Mouse (Mus musculus) myocyte (in vitro differentiated cells): ENCODE data around the gene Gjc1. TPM values are rescaled to one million over a fixed set of nuclear protein-coding genes. Genes with fewer than 3 reads are reported as not detected.

Experiments
- H3K27me3 ChIP-seq: one replicate; pipeline ENCODE4 v1.6.1; 2011; ENCODE audit not compliant: control insufficient read depth, insufficient read depth, insufficient read length
- H3K36me3 ChIP-seq: one replicate; pipeline ENCODE4 v1.6.1; 2011; ENCODE audit not compliant: control insufficient read depth, insufficient read depth
- H3K4me2 ChIP-seq: one replicate; pipeline ENCODE4 v1.6.1; 2011; ENCODE audit warnings: low read depth, control low read depth
- H3K4me3 ChIP-seq: one replicate; pipeline ENCODE4 v1.5.1; 2011; ENCODE audit warnings: mild to moderate bottlenecking, control low read depth, moderate library complexity
- H3K79me2 ChIP-seq: one replicate; pipeline ENCODE4 v1.6.1; 2011; ENCODE audit not compliant: control insufficient read depth, insufficient read depth
- H3ac ChIP-seq: one replicate; pipeline ENCODE4 v1.6.1; 2011; ENCODE audit not compliant: control insufficient read depth, insufficient read length
- CEBPB ChIP-seq: IDR thresholded peaks from 2 replicates; pipeline ENCODE4 v1.6.1; 2011; ENCODE audit warnings: mild to moderate bottlenecking, moderate library complexity; ENCODE audit not compliant: poor library complexity, insufficient read depth, severe bottlenecking
- E2F4 ChIP-seq: IDR thresholded peaks from one replicate; pipeline ENCODE4 v1.6.1; 2011; ENCODE audit warnings: mild to moderate bottlenecking, control low read depth, moderate library complexity; ENCODE audit not compliant: insufficient read depth
- MAX ChIP-seq: IDR thresholded peaks from one replicate; pipeline ENCODE4 v1.6.1; 2011; ENCODE audit warnings: low read depth, mild to moderate bottlenecking, control low read depth
- MYOD1 ChIP-seq, 3 experiments: IDR thresholded peaks; one replicate each; pipeline ENCODE4 v1.6.1; 2011; ENCODE audit warnings: control low read depth in 2 of 3, low read depth in 2 of 3, mild to moderate bottlenecking in 2 of 3, moderate library complexity in 1 of 3; ENCODE audit not compliant: insufficient read length in 2 of 3, control insufficient read depth in 1 of 3
- MYOG ChIP-seq, 3 experiments: IDR thresholded peaks; one replicate each; pipeline ENCODE4 v1.6.1; 2011; ENCODE audit warnings: control low read depth in 2 of 3, low read depth in 2 of 3, mild to moderate bottlenecking in 2 of 3; ENCODE audit not compliant: insufficient read length in 2 of 3, control insufficient read depth in 1 of 3, insufficient read depth in 1 of 3
- POLR2A ChIP-seq: IDR thresholded peaks from one replicate; pipeline ENCODE4 v1.6.1; 2011; ENCODE audit warnings: low read depth, mild to moderate bottlenecking, control low read depth, moderate library complexity; ENCODE audit not compliant: insufficient read length
- POLR2AphosphoS2 ChIP-seq: IDR thresholded peaks from one replicate; pipeline ENCODE4 v1.6.1; 2011; ENCODE audit warnings: low read depth, control low read depth; ENCODE audit not compliant: insufficient read length
- REST ChIP-seq: IDR thresholded peaks from one replicate; pipeline ENCODE4 v1.6.1; 2011; ENCODE audit warnings: mild to moderate bottlenecking, control low read depth, moderate library complexity; ENCODE audit not compliant: insufficient read depth, insufficient read length
- SRF ChIP-seq: IDR thresholded peaks from one replicate; pipeline ENCODE4 v1.6.1; 2011; ENCODE audit warnings: low read depth; ENCODE audit not compliant: control insufficient read depth, insufficient read length
- TCF12 ChIP-seq: IDR thresholded peaks from one replicate; pipeline ENCODE4 v1.6.1; 2011; ENCODE audit warnings: mild to moderate bottlenecking, control low read depth; ENCODE audit not compliant: poor library complexity, insufficient read depth, severe bottlenecking
- TCF3 ChIP-seq: IDR thresholded peaks from one replicate; pipeline ENCODE4 v1.6.1; 2011; ENCODE audit warnings: low read depth, control low read depth; ENCODE audit not compliant: insufficient read length
- USF1 ChIP-seq: IDR thresholded peaks from one replicate; pipeline ENCODE4 v1.6.1; 2011; ENCODE audit warnings: low read depth, mild to moderate bottlenecking, control low read depth, moderate library complexity
- polyA plus RNA-seq: library from polyadenylated mRNA; unstranded; fragments of >200 nt; fragmentation: generic; extraction: Trizol; gene quantifications from one replicate; pipeline ENCODE4 v1.2.1, GENCODE M21; 2012; ENCODE audit warnings: missing spikeins

The Gjc1 gene
- polyA plus RNA-seq, 1 experiment = 10.3 TPM

GRCm38 (mm10) chr11:102772771-102773700 is 46.5 kb downstream of the Gjc1 start:
- peak overlapping the region; percentile 22 for H3K4me3 ChIP-seq
- no peaks in the 10 kb centered on the region for H3K36me3 ChIP-seq
- no peaks in the 10 kb centered on the region for H3K27me3 ChIP-seq
- H3ac ChIP-seq = no peak overlapping the region
- no peaks in the 10 kb centered on the region for H3K79me2 ChIP-seq
- TF ChIP-seq CEBPB (no peak), MAX (no peak), USF1 (no peak), POLR2A (no peak), SRF (no peak), MYOD1 (IDR thresholded peaks at IDR 0.05; ENCODE audit: control insufficient read depth in 1 of 3, insufficient read length in 2 of 3, low read depth in 2 of 3) (no peak), REST (no peak), E2F4 (no peak), MYOG (IDR thresholded peaks at IDR 0.05; ENCODE audit: control insufficient read depth in 1 of 3, insufficient read depth in 1 of 3, insufficient read length in 2 of 3, low read depth in 2 of 3) (no peak), TCF3 (no peak), POLR2AphosphoS2 (no peak), TCF12 (no peak)
- H3K4me2 ChIP-seq = no peak overlapping the region

- no peaks in the 10 kb centered on the region for H3K79me2 ChIP-seq
- H3K27me3 ChIP-seq = no peaks in the 10 kb centered on the region
- H3K36me3 ChIP-seq = no peaks in the 10 kb centered on the region
- no peak for TF ChIP-seq TCF12
- TF ChIP-seq MAX = no peak
- no peak for TF ChIP-seq SRF
- no peak for TF ChIP-seq MYOG (IDR thresholded peaks at IDR 0.05; ENCODE audit: control insufficient read depth in 1 of 3, insufficient read depth in 1 of 3, insufficient read length in 2 of 3, low read depth in 2 of 3)
- no peak for TF ChIP-seq POLR2AphosphoS2
- no peak for TF ChIP-seq POLR2A
- no peak for TF ChIP-seq MYOD1 (IDR thresholded peaks at IDR 0.05; ENCODE audit: control insufficient read depth in 1 of 3, insufficient read length in 2 of 3, low read depth in 2 of 3)
- TF ChIP-seq USF1 = no peak
- no peak for TF ChIP-seq REST
- no peak for TF ChIP-seq E2F4
- no peak for TF ChIP-seq TCF3
- TF ChIP-seq CEBPB = no peak
- H3K4me3 ChIP-seq = no peak overlapping the region
- H3ac ChIP-seq = no peak overlapping the region
- no peak overlapping the region for H3K4me2 ChIP-seq
These were observed 47.4 kb downstream of the Gjc1 start for GRCm38 (mm10) chr11:102771916-102772714.

- peak overlapping the region; percentile 6 for H3K4me2 ChIP-seq
- peak in 1 of 3 experiments; percentile 47 for TF ChIP-seq MYOD1 (IDR thresholded peaks at IDR 0.05; ENCODE audit: control insufficient read depth in 1 of 3, insufficient read length in 2 of 3, low read depth in 2 of 3)
- no peak for TF ChIP-seq POLR2AphosphoS2
- peak in 2 of 3 experiments; percentile 5 to 69 for TF ChIP-seq MYOG (IDR thresholded peaks at IDR 0.05; ENCODE audit: control insufficient read depth in 1 of 3, insufficient read depth in 1 of 3, insufficient read length in 2 of 3, low read depth in 2 of 3)
- no peaks in the 10 kb centered on the region for H3K79me2 ChIP-seq
- H3K36me3 ChIP-seq = no peaks in the 10 kb centered on the region
- H3K27me3 ChIP-seq = no peaks in the 10 kb centered on the region
- H3K4me3 ChIP-seq = no peak overlapping the region
- H3ac ChIP-seq = no peak overlapping the region
These were observed 48.7 kb downstream of the Gjc1 start for GRCm38 (mm10) chr11:102770662-102771435.

GRCm38 (mm10) chr11:102769993-102770661 is 49.4 kb downstream of the Gjc1 start:
- Histone ChIP-seq H3ac (no peak overlapping the region), H3K79me2 (no peaks in the 10 kb centered on the region), H3K4me3 (no peak overlapping the region), H3K4me2 (no peak overlapping the region), H3K27me3 (no peaks in the 10 kb centered on the region), H3K36me3 (no peaks in the 10 kb centered on the region)
- TF ChIP-seq MYOG (IDR thresholded peaks at IDR 0.05; ENCODE audit: control insufficient read depth in 1 of 3, insufficient read depth in 1 of 3, insufficient read length in 2 of 3, low read depth in 2 of 3) = no peak
- no peak for TF ChIP-seq CEBPB
- no peak for TF ChIP-seq POLR2AphosphoS2
- no peak for TF ChIP-seq TCF3
- no peak for TF ChIP-seq E2F4
- TF ChIP-seq SRF = no peak
- no peak for TF ChIP-seq POLR2A
- no peak for TF ChIP-seq REST
- no peak for TF ChIP-seq USF1
- TF ChIP-seq MAX = no peak
- TF ChIP-seq MYOD1 (IDR thresholded peaks at IDR 0.05; ENCODE audit: control insufficient read depth in 1 of 3, insufficient read length in 2 of 3, low read depth in 2 of 3) = no peak
- no peak for TF ChIP-seq TCF12
